Mouse (Mus musculus) thymus, adult 2 months (tissue): ENCODE data around the gene Mgp.

Source experiments
- CTCF ChIP-seq: fragments of 200-500 bp; IDR thresholded peaks from 2 replicates; pipeline ENCODE4 v1.5.1; 2012; ENCODE audit warnings: mild to moderate bottlenecking, control low read depth, low read length, moderate library complexity, borderline replicate concordance; ENCODE audit not compliant: control insufficient read depth, poor library complexity, insufficient read depth; ENCODE audit errors: extremely low read depth
- POLR2A ChIP-seq: fragments of 200-500 bp; IDR thresholded peaks from 2 replicates; pipeline ENCODE4 v1.6.1; 2012; ENCODE audit warnings: mild to moderate bottlenecking, low read length, control low read depth, moderate library complexity; ENCODE audit not compliant: control insufficient read depth, poor library complexity, insufficient read depth; ENCODE audit errors: extremely low read depth

DNA sequence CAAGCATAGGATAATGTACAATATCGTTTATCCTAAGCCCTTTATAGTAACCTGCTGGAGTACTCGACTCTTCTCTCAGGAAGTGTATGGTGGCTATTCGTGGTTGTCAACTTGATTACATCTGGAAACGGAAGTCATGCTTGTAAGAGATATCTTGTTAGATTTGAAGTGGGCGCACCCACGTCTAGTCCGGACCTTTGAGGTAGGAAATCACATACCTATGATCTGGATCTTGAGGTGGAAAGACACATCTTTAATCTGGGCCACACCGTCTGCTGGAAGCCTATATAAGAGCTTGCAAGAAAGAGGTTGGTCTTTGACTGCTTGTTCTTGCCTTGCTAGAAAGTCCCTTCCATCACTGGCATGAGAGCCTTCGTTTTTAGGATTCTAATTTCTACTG, 26.9 kb upstream of the Mgp start:
- TF ChIP-seq CTCF: no peak
- TF ChIP-seq POLR2A: no peak
